Mouse (Mus musculus) ES-Bruce4 (cell line): Measurements from ENCODE around the gene Atg16l2.

ENCODE experiments used
- CTCF ChIP-seq: IDR thresholded peaks from one replicate; pipeline ENCODE4 v1.8.1; 2011; ENCODE audit warnings: low read depth, low read length
- EP300 ChIP-seq: IDR thresholded peaks from 2 replicates; pipeline ENCODE4 v1.6.1; 2011; ENCODE audit warnings: low read depth, low read length; ENCODE audit not compliant: insufficient read depth
- POLR2A ChIP-seq: IDR thresholded peaks from one replicate; pipeline ENCODE4 v1.8.1; 2011; ENCODE audit warnings: low read length; ENCODE audit not compliant: insufficient read depth

DNA sequence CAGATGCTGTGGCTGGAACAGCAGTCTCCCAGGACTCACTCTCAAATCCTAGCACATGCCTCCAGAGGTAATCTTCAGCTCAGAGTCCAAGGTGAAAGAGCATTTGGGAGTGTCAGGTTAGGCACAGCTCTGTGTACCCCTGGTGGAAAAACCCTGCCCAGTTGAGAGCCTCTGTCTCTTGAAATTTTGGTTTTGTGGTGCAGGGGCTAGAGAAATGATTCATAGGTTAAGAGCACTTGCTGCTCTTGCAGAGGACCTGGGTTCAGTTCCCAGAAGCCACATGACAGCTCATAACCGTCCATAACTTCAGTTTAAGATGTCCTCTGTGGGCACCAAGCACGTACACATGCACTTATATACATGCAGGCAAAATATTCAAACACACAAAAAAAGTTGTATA, 14.2 kb downstream of the Atg16l2 start:
- TF ChIP-seq EP300 = no peak
- no peak for TF ChIP-seq CTCF
- TF ChIP-seq POLR2A = no peak
